Mouse (Mus musculus): ENCODE results near the gene Ap1ar.

DNA sequence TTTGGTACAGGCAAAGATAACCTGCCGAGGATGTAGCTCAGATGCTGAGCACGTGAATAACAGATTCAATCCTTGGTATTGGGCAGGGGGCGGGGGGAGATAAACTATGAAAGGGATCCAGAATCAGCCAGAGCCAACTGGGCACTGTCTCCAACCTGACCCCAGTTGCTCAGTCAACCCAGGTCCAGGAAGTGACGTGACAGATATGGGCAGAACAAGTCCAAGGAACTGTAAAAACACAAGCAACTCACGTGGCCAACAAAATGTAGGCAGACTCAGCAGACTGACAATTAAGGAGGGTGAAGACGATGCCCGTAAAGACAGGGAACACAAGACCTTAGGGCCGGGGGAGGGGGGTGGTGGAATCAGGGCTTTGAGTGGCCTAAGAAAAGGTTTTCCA lies 74.9 kb downstream of the Ap1ar start:
- TF ChIP-seq POLR2A (IDR thresholded peaks at IDR 0.05; ENCODE audit: insufficient read depth, low read depth, low read length) (no peak), CTCF (IDR thresholded peaks at IDR 0.05; ENCODE audit: insufficient read depth, low read depth, low read length) (no peak)
